In the genomic region with DNA sequence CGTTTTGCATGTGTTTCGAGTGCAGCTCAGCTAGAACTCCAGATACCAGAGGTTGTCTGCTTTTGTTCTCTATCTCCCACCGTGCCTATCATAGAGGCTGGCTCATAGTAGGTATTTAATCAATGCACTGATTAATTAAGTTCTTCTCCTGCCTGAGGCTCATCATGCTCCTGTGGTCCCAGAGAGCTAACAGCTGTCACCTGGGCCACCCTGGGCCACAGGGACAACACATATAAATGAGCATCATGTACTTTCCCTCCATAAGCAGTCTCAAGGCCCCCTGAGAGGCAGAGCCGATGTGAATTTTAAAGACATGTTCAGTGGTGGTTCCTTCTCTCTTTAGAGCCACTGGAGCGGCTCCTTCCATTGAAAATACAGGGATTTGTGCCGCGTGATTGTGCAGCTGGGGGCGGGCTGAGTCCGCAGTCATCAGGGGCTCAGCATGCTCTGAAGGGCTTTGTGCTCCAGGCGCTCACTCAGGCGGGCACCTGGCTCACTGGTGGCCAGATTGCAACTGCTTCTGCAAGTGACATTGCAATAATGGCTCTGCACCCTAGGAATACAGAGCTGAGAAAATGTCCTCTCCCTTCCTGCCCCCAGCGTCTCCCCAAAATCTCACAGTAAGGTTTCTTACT, we compare ENCODE assay signal across 9 mouse cellular contexts.
A peak's percentile ranks its signal among the peaks of the same experiment; 100 is the strongest.
DNase-seq lines count a peak whose midpoint lies in the region; ATAC-seq and TF ChIP-seq lines count a peak whose summit lies in the region.
"Had no signal": no experiment of that assay in that cellular context is flagged by ENCODE, and none has a peak within 500 bp of the region (broad histone marks: within the 10 kb centered on the region; RNA-seq: fewer than 3 reads in every experiment).

No protein-coding gene starts in this region.

- no peaks in the 10 kb centered on the region for H3K36me3 ChIP-seq in forebrain, embryonic 15.5 days
- H3K36me3 ChIP-seq in midbrain, embryonic 10.5 days: no peaks in the 10 kb centered on the region
- no peaks in the 10 kb centered on the region for H3K36me3 ChIP-seq in lung, postnatal 0 days (ENCODE audit: insufficient read depth, low read length)
- no peaks in the 10 kb centered on the region for H3K36me3 ChIP-seq in intestine, embryonic 16.5 days (ENCODE audit: control insufficient read depth, insufficient read depth, low read length)
- H3K36me3 ChIP-seq: embryonic facial prominence, embryonic 15.5 days; lung, embryonic 15.5 days had no signal

- H3K4me1 ChIP-seq in forebrain, embryonic 15.5 days: peaks cover 35% of the 10 kb centered on the region
- peaks cover 38% of the 10 kb centered on the region for H3K4me1 ChIP-seq in midbrain, embryonic 10.5 days
- H3K4me1 ChIP-seq in lung, postnatal 0 days (ENCODE audit: insufficient read depth, low read depth, low read length): no peaks in the 10 kb centered on the region
- no peaks in the 10 kb centered on the region for H3K4me1 ChIP-seq in intestine, embryonic 16.5 days (ENCODE audit: control insufficient read depth, insufficient read depth, low read length)
- H3K4me1 ChIP-seq: embryonic facial prominence, embryonic 15.5 days; lung, embryonic 15.5 days had no signal

- no peak for TF ChIP-seq EP300 in lung, postnatal 0 days (IDR thresholded peaks at IDR 0.05)

- peak; percentile 29 to 35 for DNase-seq in right cerebral cortex, adult 2 months (ENCODE audit: low spot score in 2 of 2)
- no peak for DNase-seq in right cerebral cortex, postnatal 25 days
- peak; percentile 78 for DNase-seq in midbrain, embryonic 10.5 days (ENCODE audit: low spot score)
- no peak for DNase-seq in lung, postnatal 0 days (ENCODE audit: low spot score)
- no peak for DNase-seq in ovary, postnatal 36 days (ENCODE audit: low spot score)

- H3K4me2 ChIP-seq in forebrain, embryonic 15.5 days (replicated peaks): peak overlapping the region; percentile 5
- no peak overlapping the region for H3K4me2 ChIP-seq in lung, postnatal 0 days (replicated peaks; ENCODE audit: low read depth, low read length)
- no peak overlapping the region for H3K4me2 ChIP-seq in intestine, embryonic 16.5 days (ENCODE audit: low read depth, low read length)
- H3K4me2 ChIP-seq: embryonic facial prominence, embryonic 15.5 days; lung, embryonic 15.5 days had no signal

- no peak overlapping the region for H3K4me3 ChIP-seq in forebrain, embryonic 15.5 days
- peak overlapping the region; percentile 32 for H3K4me3 ChIP-seq in midbrain, embryonic 10.5 days
- no peak overlapping the region for H3K4me3 ChIP-seq in lung, postnatal 0 days (ENCODE audit: low read depth, low read length)
- no peak overlapping the region for H3K4me3 ChIP-seq in intestine, embryonic 16.5 days (ENCODE audit: low read length)
- H3K4me3 ChIP-seq: embryonic facial prominence, embryonic 15.5 days; lung, embryonic 15.5 days had no signal

- no peaks in the 10 kb centered on the region for H3K27me3 ChIP-seq in forebrain, embryonic 15.5 days
- H3K27me3 ChIP-seq in midbrain, embryonic 10.5 days (ENCODE audit: low read depth, poor library complexity, severe bottlenecking): peaks cover 33% of the 10 kb centered on the region
- H3K27me3 ChIP-seq in lung, postnatal 0 days (replicated peaks; ENCODE audit: insufficient read depth, low read length): no peaks in the 10 kb centered on the region
- no peaks in the 10 kb centered on the region for H3K27me3 ChIP-seq in intestine, embryonic 16.5 days (replicated peaks; ENCODE audit: control insufficient read depth, insufficient read depth, low read length)
- H3K27me3 ChIP-seq: lung, embryonic 15.5 days had no signal

- WGBS in forebrain, embryonic 15.5 days: 7% methylated on average over 12 of the region's 12 CpGs
- WGBS in midbrain, embryonic 10.5 days: 16% methylated on average over 12 of the region's 12 CpGs
- 54% methylated on average over 12 of the region's 12 CpGs for WGBS in lung, postnatal 0 days
- 66% methylated on average over 12 of the region's 12 CpGs for WGBS in intestine, embryonic 16.5 days

- TF ChIP-seq CTCF in lung, postnatal 0 days (IDR thresholded peaks at IDR 0.05): no peak

- H3K27ac ChIP-seq in forebrain, embryonic 15.5 days (replicated peaks): peak overlapping the region; percentile 72
- peak overlapping the region; percentile 82 for H3K27ac ChIP-seq in midbrain, embryonic 10.5 days (replicated peaks)
- no peak overlapping the region for H3K27ac ChIP-seq in lung, postnatal 0 days (ENCODE audit: low read length)
- no peak overlapping the region for H3K27ac ChIP-seq in intestine, embryonic 16.5 days (ENCODE audit: low read length)
- H3K27ac ChIP-seq: embryonic facial prominence, embryonic 15.5 days; lung, embryonic 15.5 days had no signal

- ATAC-seq in forebrain, embryonic 15.5 days (replicated peaks): peak; percentile 65
- no peak for ATAC-seq in lung, postnatal 0 days
- no peak for ATAC-seq in intestine, embryonic 16.5 days

- H3K9ac ChIP-seq in forebrain, embryonic 15.5 days (replicated peaks): 0 out of 2 replicates have a peak overlapping the region, but pooled peaks have one; percentile 22
- no peak overlapping the region for H3K9ac ChIP-seq in lung, postnatal 0 days (replicated peaks; ENCODE audit: low read depth)
- H3K9ac ChIP-seq in intestine, embryonic 16.5 days (ENCODE audit: low read depth, low read length): no peak overlapping the region
- H3K9ac ChIP-seq: embryonic facial prominence, embryonic 15.5 days; lung, embryonic 15.5 days had no signal

- no peaks in the 10 kb centered on the region for H3K9me3 ChIP-seq in forebrain, embryonic 15.5 days
- H3K9me3 ChIP-seq in midbrain, embryonic 10.5 days (replicated peaks): no peaks in the 10 kb centered on the region
- no peaks in the 10 kb centered on the region for H3K9me3 ChIP-seq in lung, postnatal 0 days (ENCODE audit: low read length)
- H3K9me3 ChIP-seq in intestine, embryonic 16.5 days (ENCODE audit: control insufficient read depth, low read length): no peaks in the 10 kb centered on the region
- H3K9me3 ChIP-seq: embryonic facial prominence, embryonic 15.5 days; lung, embryonic 15.5 days had no signal

Comparison
In these comparisons a context has a peak if more than half of its experiments do, and no peak if none do; other contexts are left out.
1. DNase-seq: peak in right cerebral cortex, adult 2 months (2 of 2) and midbrain, embryonic 10.5 days (single experiment); none in right cerebral cortex, postnatal 25 days (single experiment), lung, postnatal 0 days (single experiment) and ovary, postnatal 36 days (single experiment).
2. H3K27ac ChIP-seq: peak in forebrain, embryonic 15.5 days (single experiment) and midbrain, embryonic 10.5 days (single experiment); none in lung, postnatal 0 days (single experiment) and intestine, embryonic 16.5 days (single experiment).